Mouse (Mus musculus) CD4-positive, CD25-positive, alpha-beta regulatory T cell, adult 4 months (primary cell): ENCODE data around the gene Rgl3. TPM values are rescaled to one million over a fixed set of nuclear protein-coding genes. Genes with fewer than 3 reads are reported as not detected.

Experiments used
- ATAC-seq: one replicate; pipeline ENCODE4 v1.8.0; 2017
- polyA plus RNA-seq, 2 experiments: library from polyadenylated mRNA; unstranded; fragments of 100-300 nt; shearing (Covaris generic); gene quantifications; one replicate each; pipeline ENCODE4 v1.2.1; 2017

Gene Rgl3
- polyA plus RNA-seq, 2 experiments from 2014 or later: not detected

- ATAC-seq: no peak
Measured at GRCm38 (mm10) chr9:21947540-21948130, 41.6 kb downstream of the Rgl3 start.

GRCm38 (mm10) chr9:21944267-21944666, 45.0 kb downstream of the Rgl3 start:
- ATAC-seq: no peak

GRCm38 (mm10) chr9:21943638-21944037, 45.6 kb downstream of the Rgl3 start:
- ATAC-seq: no peak

GRCm38 (mm10) chr9:21943046-21943445, 46.2 kb downstream of the Rgl3 start:
- no peak for ATAC-seq

GRCm38 (mm10) chr9:21938234-21938855, 50.9 kb downstream of the Rgl3 start:
- no peak for ATAC-seq

- no peak for ATAC-seq
Measured at GRCm38 (mm10) chr9:21937711-21938175, 51.5 kb downstream of the Rgl3 start.

GRCm38 (mm10) chr9:21936692-21937570, 52.3 kb downstream of the Rgl3 start, which contains the start of gene Plppr2:
Plppr2 (plus strand) TSS chr9:21937033.
- peak; percentile 98 for ATAC-seq

GRCm38 (mm10) chr9:21935466-21936131, 53.6 kb downstream of the Rgl3 start:
- ATAC-seq: no peak

GRCm38 (mm10) chr9:21934021-21934420, 55.2 kb downstream of the Rgl3 start:
- no peak for ATAC-seq

- ATAC-seq: no peak
Measured at GRCm38 (mm10) chr9:21932445-21933137, 56.7 kb downstream of the Rgl3 start.

- no peak for ATAC-seq
Measured at GRCm38 (mm10) chr9:21932006-21932405, 57.2 kb downstream of the Rgl3 start.

- ATAC-seq: no peak
Measured at GRCm38 (mm10) chr9:21929208-21929607, 60.0 kb downstream of the Rgl3 start.

GRCm38 (mm10) chr9:21927208-21927753, 62.0 kb downstream of the Rgl3 start, which contains the start of the genes Ccdc159 and Tmem205:
Ccdc159 (plus strand) TSS chr9:21927471.
Tmem205 (minus strand) TSS chr9:21927556.
- peak; percentile 67 for ATAC-seq

- no peak for ATAC-seq
Measured at GRCm38 (mm10) chr9:21926784-21927183, 62.5 kb downstream of the Rgl3 start.

- ATAC-seq: no peak
Measured at GRCm38 (mm10) chr9:21926155-21926554, 63.1 kb downstream of the Rgl3 start.

GRCm38 (mm10) chr9:21925506-21925905, 63.7 kb downstream of the Rgl3 start:
- ATAC-seq: no peak

- ATAC-seq: no peak
Measured at GRCm38 (mm10) chr9:21925034-21925433, 64.2 kb downstream of the Rgl3 start.

GRCm38 (mm10) chr9:21924099-21924493, 65.2 kb downstream of the Rgl3 start:
- ATAC-seq: no peak

GRCm38 (mm10) chr9:21923490-21924098, 65.7 kb downstream of the Rgl3 start:
- ATAC-seq: no peak

GRCm38 (mm10) chr9:21923036-21923435, 66.2 kb downstream of the Rgl3 start:
- no peak for ATAC-seq
